Mouse (Mus musculus): ENCODE measurements around the gene Fyn. TPM values are rescaled to one million over a fixed set of nuclear protein-coding genes. Genes with fewer than 3 reads are reported as not detected.
A peak's percentile ranks its signal among the peaks of the same experiment; 100 is the strongest.

Fyn gene
- polyA plus RNA-seq, 1 experiment from 2014 or later, result 21.4 TPM

GRCm38 (mm10) chr10:39505007-39505406 lies 136.4 kb downstream of the Fyn start:
- WGBS, result 20% methylated on average over 9 of the region's 9 CpGs
- Histone ChIP-seq H3K9ac (no peak overlapping the region), H3K4me2 (no peak overlapping the region), H3K27ac (peak overlapping the region; percentile 25; the same call in 1 of the 2 replicates), H3K4me1 (peaks cover 63% of the 10 kb centered on the region), H3K4me3 (no peak overlapping the region), H3K27me3 (no peaks in the 10 kb centered on the region), H3K36me3 (no peaks in the 10 kb centered on the region), H3K9me3 (no peaks in the 10 kb centered on the region)
- no peak for ATAC-seq (ENCODE audit: borderline replicate concordance, extremely low read depth, low FRiP score, low TSS enrichment)

- Histone ChIP-seq H3K4me2 (no peak overlapping the region), H3K36me3 (no peaks in the 10 kb centered on the region), H3K9me3 (no peaks in the 10 kb centered on the region), H3K27me3 (no peaks in the 10 kb centered on the region), H3K9ac (no peak overlapping the region), H3K4me1 (peaks cover 68% of the 10 kb centered on the region), H3K4me3 (no peak overlapping the region), H3K27ac (no peak overlapping the region)
- ATAC-seq (ENCODE audit: borderline replicate concordance, extremely low read depth, low FRiP score, low TSS enrichment), result no peak
- WGBS, result 69% methylated on average over 7 of the region's 7 CpGs
These were observed 137.0 kb downstream of the Fyn start for GRCm38 (mm10) chr10:39505621-39506020.

GRCm38 (mm10) chr10:39506353-39506752 lies 137.7 kb downstream of the Fyn start:
- H3K9ac ChIP-seq, result no peak overlapping the region
- no peaks in the 10 kb centered on the region for H3K36me3 ChIP-seq
- no peaks in the 10 kb centered on the region for H3K27me3 ChIP-seq
- H3K4me3 ChIP-seq, result no peak overlapping the region
- H3K4me2 ChIP-seq, result no peak overlapping the region
- no peak overlapping the region for H3K27ac ChIP-seq
- ATAC-seq (ENCODE audit: borderline replicate concordance, extremely low read depth, low FRiP score, low TSS enrichment), result no peak; the same call in 1 of the 2 replicates
- H3K9me3 ChIP-seq, result no peaks in the 10 kb centered on the region
- peaks cover 68% of the 10 kb centered on the region for H3K4me1 ChIP-seq
- 68% methylated on average over 12 of the region's 12 CpGs for WGBS

- Histone ChIP-seq H3K36me3 (no peaks in the 10 kb centered on the region), H3K27me3 (no peaks in the 10 kb centered on the region), H3K4me1 (peaks cover 63% of the 10 kb centered on the region), H3K9me3 (no peaks in the 10 kb centered on the region), H3K4me3 (no peak overlapping the region), H3K9ac (no peak overlapping the region), H3K4me2 (no peak overlapping the region), H3K27ac (no peak overlapping the region)
- peak; percentile 43; the same call in 1 of the 2 replicates for ATAC-seq (ENCODE audit: borderline replicate concordance, extremely low read depth, low FRiP score, low TSS enrichment)
- 68% methylated on average over 7 of the region's 7 CpGs for WGBS
These were observed 138.2 kb downstream of the Fyn start for GRCm38 (mm10) chr10:39506831-39507230.

- Histone ChIP-seq H3K9ac (no peak overlapping the region), H3K27me3 (no peaks in the 10 kb centered on the region), H3K27ac (no peak overlapping the region), H3K36me3 (no peaks in the 10 kb centered on the region), H3K4me2 (no peak overlapping the region), H3K9me3 (no peaks in the 10 kb centered on the region), H3K4me3 (no peak overlapping the region), H3K4me1 (peaks cover 51% of the 10 kb centered on the region)
- 78% methylated on average over 5 of the region's 5 CpGs for WGBS
- ATAC-seq (ENCODE audit: borderline replicate concordance, extremely low read depth, low FRiP score, low TSS enrichment), result no peak
These were observed 140.1 kb downstream of the Fyn start for GRCm38 (mm10) chr10:39508801-39509200.

- WGBS, result 56% methylated on average over 8 of the region's 8 CpGs
- Histone ChIP-seq H3K9me3 (no peaks in the 10 kb centered on the region), H3K4me1 (peaks cover 47% of the 10 kb centered on the region), H3K4me3 (no peak overlapping the region), H3K36me3 (no peaks in the 10 kb centered on the region), H3K27ac (no peak overlapping the region), H3K4me2 (no peak overlapping the region), H3K9ac (no peak overlapping the region), H3K27me3 (no peaks in the 10 kb centered on the region)
- ATAC-seq (ENCODE audit: borderline replicate concordance, extremely low read depth, low FRiP score, low TSS enrichment), result no peak
These were observed 141.3 kb downstream of the Fyn start for GRCm38 (mm10) chr10:39509937-39510336.

- H3K9ac ChIP-seq, result no peak overlapping the region
- H3K4me3 ChIP-seq, result no peak overlapping the region
- no peaks in the 10 kb centered on the region for H3K9me3 ChIP-seq
- H3K4me2 ChIP-seq, result no peak overlapping the region
- H3K4me1 ChIP-seq, result peaks cover 21% of the 10 kb centered on the region
- 55% methylated on average over 14 of the region's 14 CpGs for WGBS
- ATAC-seq (ENCODE audit: borderline replicate concordance, extremely low read depth, low FRiP score, low TSS enrichment), result peak; percentile 58; the same call in 1 of the 2 replicates
- H3K27ac ChIP-seq, result peak overlapping the region; percentile 54; the same call in 1 of the 2 replicates
- peaks cover 6% of the 10 kb centered on the region for H3K36me3 ChIP-seq
- H3K27me3 ChIP-seq, result no peaks in the 10 kb centered on the region
These were observed 144.1 kb downstream of the Fyn start for GRCm38 (mm10) chr10:39512631-39513314.

- no peaks in the 10 kb centered on the region for H3K9me3 ChIP-seq
- peaks cover 22% of the 10 kb centered on the region for H3K4me1 ChIP-seq
- no peak overlapping the region for H3K9ac ChIP-seq
- peaks cover 6% of the 10 kb centered on the region for H3K36me3 ChIP-seq
- no peak for ATAC-seq (ENCODE audit: borderline replicate concordance, extremely low read depth, low FRiP score, low TSS enrichment)
- H3K4me2 ChIP-seq, result no peak overlapping the region
- H3K27ac ChIP-seq, result no peak overlapping the region
- no peak overlapping the region for H3K4me3 ChIP-seq
- H3K27me3 ChIP-seq, result no peaks in the 10 kb centered on the region
- 94% methylated on average over 8 of the region's 8 CpGs for WGBS
These were observed 146.3 kb downstream of the Fyn start for GRCm38 (mm10) chr10:39514916-39515315.

GRCm38 (mm10) chr10:39516541-39517133 lies 148.0 kb downstream of the Fyn start:
- H3K27me3 ChIP-seq, result no peaks in the 10 kb centered on the region
- H3K9me3 ChIP-seq, result no peaks in the 10 kb centered on the region
- H3K27ac ChIP-seq, result no peak overlapping the region
- no peak overlapping the region for H3K9ac ChIP-seq
- H3K4me3 ChIP-seq, result no peak overlapping the region
- H3K4me1 ChIP-seq, result peaks cover 23% of the 10 kb centered on the region
- no peak for ATAC-seq (ENCODE audit: borderline replicate concordance, extremely low read depth, low FRiP score, low TSS enrichment)
- WGBS, result 79% methylated on average over 6 of the region's 6 CpGs
- peaks cover 6% of the 10 kb centered on the region for H3K36me3 ChIP-seq
- H3K4me2 ChIP-seq, result no peak overlapping the region

- H3K4me2 ChIP-seq, result no peak overlapping the region
- peaks cover 28% of the 10 kb centered on the region for H3K4me1 ChIP-seq
- no peaks in the 10 kb centered on the region for H3K27me3 ChIP-seq
- 54% methylated on average over 9 of the region's 9 CpGs for WGBS
- H3K9ac ChIP-seq, result no peak overlapping the region
- peaks cover 6% of the 10 kb centered on the region for H3K36me3 ChIP-seq
- no peaks in the 10 kb centered on the region for H3K9me3 ChIP-seq
- no peak overlapping the region for H3K27ac ChIP-seq
- no peak overlapping the region for H3K4me3 ChIP-seq
- ATAC-seq (ENCODE audit: borderline replicate concordance, extremely low read depth, low FRiP score, low TSS enrichment), result no peak
These were observed 148.7 kb downstream of the Fyn start for GRCm38 (mm10) chr10:39517375-39517774.

GRCm38 (mm10) chr10:39518232-39518631 lies 149.6 kb downstream of the Fyn start:
- WGBS, result 58% methylated on average over 8 of the region's 8 CpGs
- ATAC-seq (ENCODE audit: borderline replicate concordance, extremely low read depth, low FRiP score, low TSS enrichment), result no peak
- Histone ChIP-seq H3K4me1 (peaks cover 28% of the 10 kb centered on the region), H3K9ac (no peak overlapping the region), H3K9me3 (no peaks in the 10 kb centered on the region), H3K27me3 (no peaks in the 10 kb centered on the region), H3K4me3 (no peak overlapping the region), H3K36me3 (peaks cover 6% of the 10 kb centered on the region), H3K4me2 (no peak overlapping the region), H3K27ac (no peak overlapping the region)

GRCm38 (mm10) chr10:39518859-39519258 lies 150.2 kb downstream of the Fyn start:
- Histone ChIP-seq H3K4me1 (peaks cover 30% of the 10 kb centered on the region), H3K9ac (no peak overlapping the region), H3K4me3 (no peak overlapping the region), H3K27me3 (no peaks in the 10 kb centered on the region), H3K27ac (peak overlapping the region; percentile 25), H3K36me3 (peaks cover 6% of the 10 kb centered on the region), H3K9me3 (no peaks in the 10 kb centered on the region), H3K4me2 (no peak overlapping the region)
- ATAC-seq (ENCODE audit: borderline replicate concordance, extremely low read depth, low FRiP score, low TSS enrichment), result no peak
- 53% methylated on average over 3 of the region's 3 CpGs for WGBS
